Mouse (Mus musculus): ENCODE measurements around the gene Col24a1. TPM values are rescaled to one million over a fixed set of nuclear protein-coding genes. Genes with fewer than 3 reads are reported as not detected.
A peak's percentile ranks its signal among the peaks of the same experiment; 100 is the strongest.

Col24a1 gene
- total and polyA plus RNA-seq, 2 experiments from 2014 or later, result 0.57 to 0.75 TPM

DNA sequence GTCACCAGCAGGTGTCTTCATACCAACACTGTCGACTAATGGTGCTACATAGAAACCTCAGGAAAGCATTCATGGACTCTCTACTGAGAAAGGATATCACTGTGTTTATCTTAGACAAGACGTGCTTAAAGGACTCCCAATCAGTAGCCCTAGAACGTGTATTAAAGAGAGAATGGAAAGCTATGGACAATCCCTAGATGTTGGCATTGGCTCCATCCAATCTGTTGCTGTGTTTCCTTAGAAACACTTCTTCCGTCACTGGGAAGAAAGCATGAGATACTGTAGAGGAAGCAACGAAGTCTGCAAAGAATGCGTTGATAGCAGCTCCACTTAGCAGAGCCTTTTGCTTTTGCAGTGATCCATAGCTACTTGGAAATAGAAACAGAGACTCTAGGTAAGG, 32.6 kb upstream of the Col24a1 start:
- no peaks in the 10 kb centered on the region for H3K9me3 ChIP-seq (replicated peaks; ENCODE audit: control insufficient read depth, low read length)
- 44% methylated on average over 6 of the region's 6 CpGs for WGBS
- DNase-seq (ENCODE audit: low spot score), result peak; percentile 28
- H3K36me3 ChIP-seq (replicated peaks; ENCODE audit: control insufficient read depth, insufficient read depth, low read length), result no peaks in the 10 kb centered on the region
- no peak overlapping the region for H3K4me3 ChIP-seq (ENCODE audit: low read depth, low read length)
- H3K4me2 ChIP-seq (ENCODE audit: low read depth, low read length), result no peak overlapping the region
- H3K4me1 ChIP-seq (ENCODE audit: control insufficient read depth, insufficient read depth), result no peaks in the 10 kb centered on the region
- no peak overlapping the region for H3K9ac ChIP-seq (replicated peaks; ENCODE audit: low read depth, low read length)
- no peak overlapping the region for H3K27ac ChIP-seq (ENCODE audit: low read depth)
- TF ChIP-seq EP300 (IDR thresholded peaks at IDR 0.05; ENCODE audit: low read depth) (no peak), CTCF (IDR thresholded peaks at IDR 0.05; ENCODE audit: low read depth) (no peak)
- 0 out of 2 replicates have a peak, but pooled peaks have one; percentile 2 for ATAC-seq (ENCODE audit: insufficient read depth, low read depth)
- no peaks in the 10 kb centered on the region for H3K27me3 ChIP-seq (ENCODE audit: control insufficient read depth, insufficient read depth, low read length)

DNA sequence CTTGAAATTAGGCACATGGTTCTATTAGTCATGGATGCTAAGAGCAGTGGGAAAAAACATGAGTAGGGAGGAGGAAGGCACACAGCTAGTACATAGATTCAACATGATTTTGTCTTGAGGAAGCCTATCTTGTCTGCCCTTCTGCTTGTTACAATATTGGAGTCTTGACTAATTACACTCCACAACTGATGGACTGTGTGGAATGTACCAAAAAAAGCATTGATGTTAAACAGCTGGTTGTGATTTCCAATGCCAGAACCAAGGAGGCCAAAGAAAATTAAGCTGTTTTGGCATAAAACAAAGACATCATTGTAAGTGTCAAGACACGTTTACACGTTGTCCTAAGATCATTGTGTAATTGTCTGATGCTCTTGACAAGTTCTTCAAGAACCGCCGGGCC, 29.1 kb upstream of the Col24a1 start:
- Histone ChIP-seq H3K27me3 (ENCODE audit: control insufficient read depth, insufficient read depth, low read length) (no peaks in the 10 kb centered on the region), H3K9ac (replicated peaks; ENCODE audit: low read depth, low read length) (no peak overlapping the region), H3K36me3 (replicated peaks; ENCODE audit: control insufficient read depth, insufficient read depth, low read length) (no peaks in the 10 kb centered on the region), H3K4me3 (ENCODE audit: low read depth, low read length) (no peak overlapping the region), H3K4me1 (ENCODE audit: control insufficient read depth, insufficient read depth) (no peaks in the 10 kb centered on the region), H3K27ac (ENCODE audit: low read depth) (no peak overlapping the region), H3K4me2 (ENCODE audit: low read depth, low read length) (no peak overlapping the region), H3K9me3 (replicated peaks; ENCODE audit: control insufficient read depth, low read length) (no peaks in the 10 kb centered on the region)
- TF ChIP-seq EP300 (IDR thresholded peaks at IDR 0.05; ENCODE audit: low read depth) (no peak), CTCF (IDR thresholded peaks at IDR 0.05; ENCODE audit: low read depth) (no peak)
- WGBS, result 75% methylated on average over 4 of the region's 4 CpGs
- ATAC-seq (ENCODE audit: insufficient read depth, low read depth) (no peak), DNase-seq (ENCODE audit: low spot score) (peak; percentile 11)

DNA sequence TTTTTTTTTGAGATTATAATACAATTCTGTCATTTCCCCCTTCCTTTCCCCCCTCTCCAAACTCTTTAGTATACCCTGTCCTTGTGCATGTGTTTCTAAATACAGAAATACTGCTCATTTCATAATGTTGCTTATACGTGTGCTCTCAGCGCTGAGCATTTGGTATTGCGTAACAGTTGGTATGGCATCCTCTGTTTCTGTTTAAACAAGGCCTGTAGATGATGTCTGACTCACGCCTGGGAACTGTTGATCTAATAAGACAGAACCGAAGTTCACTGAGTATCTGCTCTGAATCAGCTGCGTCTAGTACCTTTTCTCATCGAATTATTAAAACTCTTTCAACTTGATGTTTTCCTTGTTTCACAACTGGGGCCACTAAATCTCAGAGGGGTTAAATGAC, 24.2 kb upstream of the Col24a1 start:
- TF ChIP-seq CTCF (IDR thresholded peaks at IDR 0.05; ENCODE audit: low read depth), result no peak
- TF ChIP-seq EP300 (IDR thresholded peaks at IDR 0.05; ENCODE audit: low read depth), result no peak
- no peak overlapping the region for H3K9ac ChIP-seq (replicated peaks; ENCODE audit: low read depth, low read length)
- H3K9me3 ChIP-seq (replicated peaks; ENCODE audit: control insufficient read depth, low read length), result no peaks in the 10 kb centered on the region
- DNase-seq (ENCODE audit: low spot score) (no peak), ATAC-seq (ENCODE audit: insufficient read depth, low read depth) (no peak)
- H3K4me3 ChIP-seq (ENCODE audit: low read depth, low read length), result no peak overlapping the region
- no peaks in the 10 kb centered on the region for H3K4me1 ChIP-seq (ENCODE audit: control insufficient read depth, insufficient read depth)
- H3K27ac ChIP-seq (ENCODE audit: low read depth), result no peak overlapping the region
- no peak overlapping the region for H3K4me2 ChIP-seq (ENCODE audit: low read depth, low read length)
- H3K36me3 ChIP-seq (replicated peaks; ENCODE audit: control insufficient read depth, insufficient read depth, low read length), result no peaks in the 10 kb centered on the region
- 78% methylated on average over 7 of the region's 7 CpGs for WGBS
- H3K27me3 ChIP-seq (ENCODE audit: control insufficient read depth, insufficient read depth, low read length), result no peaks in the 10 kb centered on the region

DNA sequence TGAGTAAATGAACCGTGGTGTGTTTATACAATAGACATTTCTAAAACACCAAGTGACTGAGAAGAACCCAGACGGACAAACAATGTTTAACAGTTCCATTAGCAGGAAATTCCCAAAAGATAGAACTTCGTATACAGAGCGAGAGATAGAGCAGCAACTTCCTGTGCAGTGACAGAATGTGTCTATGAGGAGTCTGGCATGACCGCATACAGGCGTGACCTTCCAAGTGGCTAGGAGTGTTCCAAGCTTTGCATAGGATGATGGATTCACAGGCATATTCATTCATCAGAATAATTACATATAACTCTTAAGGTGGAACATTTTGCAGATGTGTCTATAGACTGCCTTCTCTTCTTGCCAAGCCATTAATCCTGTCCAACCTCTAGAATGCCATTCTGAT, 18.1 kb upstream of the Col24a1 start:
- Histone ChIP-seq H3K9me3 (replicated peaks; ENCODE audit: control insufficient read depth, low read length) (no peaks in the 10 kb centered on the region), H3K27me3 (ENCODE audit: control insufficient read depth, insufficient read depth, low read length) (no peaks in the 10 kb centered on the region), H3K4me3 (ENCODE audit: low read depth, low read length) (no peak overlapping the region), H3K9ac (replicated peaks; ENCODE audit: low read depth, low read length) (no peak overlapping the region), H3K27ac (ENCODE audit: low read depth) (no peak overlapping the region), H3K4me1 (ENCODE audit: control insufficient read depth, insufficient read depth) (no peaks in the 10 kb centered on the region), H3K4me2 (ENCODE audit: low read depth, low read length) (no peak overlapping the region), H3K36me3 (replicated peaks; ENCODE audit: control insufficient read depth, insufficient read depth, low read length) (no peaks in the 10 kb centered on the region)
- TF ChIP-seq EP300 (IDR thresholded peaks at IDR 0.05; ENCODE audit: low read depth) (no peak), CTCF (IDR thresholded peaks at IDR 0.05; ENCODE audit: low read depth) (no peak)
- 61% methylated on average over 6 of the region's 6 CpGs for WGBS
- DNase-seq (ENCODE audit: low spot score) (no peak), ATAC-seq (ENCODE audit: insufficient read depth, low read depth) (no peak)

DNA sequence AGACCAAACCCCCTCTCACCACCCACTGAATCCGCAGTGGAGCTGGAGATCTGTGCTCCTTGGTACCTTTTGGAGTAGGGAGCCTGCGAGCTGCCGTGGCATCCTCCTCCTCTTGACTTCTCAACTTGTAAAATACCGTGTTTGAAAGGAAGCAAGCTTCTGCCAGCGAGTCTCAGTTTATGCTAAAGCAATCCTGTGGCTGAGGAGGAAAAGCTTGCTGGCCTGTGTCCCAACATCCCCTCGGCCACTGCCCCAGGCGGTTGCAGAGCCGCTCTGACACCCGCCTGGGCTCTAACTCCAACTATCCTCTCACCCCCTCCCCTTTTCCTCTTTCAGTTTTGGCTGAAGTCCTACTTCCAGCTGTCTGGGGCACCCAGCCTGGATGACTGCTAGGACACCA, 935 bp downstream of the Col24a1 start:
- ATAC-seq (ENCODE audit: insufficient read depth, low read depth) (no peak), DNase-seq (ENCODE audit: low spot score) (peak; percentile 39)
- under 1% methylated on average over 9 of the region's 9 CpGs for whole genome bisulfite sequencing
- no peaks in the 10 kb centered on the region for H3K36me3 ChIP-seq (replicated peaks; ENCODE audit: control insufficient read depth, insufficient read depth, low read length)
- H3K4me3 ChIP-seq (ENCODE audit: low read depth, low read length), result peak overlapping the region; percentile 45
- H3K4me2 ChIP-seq (ENCODE audit: low read depth, low read length), result peak overlapping the region; percentile 78
- peak overlapping the region; percentile 31 for H3K9ac ChIP-seq (replicated peaks; ENCODE audit: low read depth, low read length)
- TF ChIP-seq EP300 (IDR thresholded peaks at IDR 0.05; ENCODE audit: low read depth) (no peak), CTCF (IDR thresholded peaks at IDR 0.05; ENCODE audit: low read depth) (no peak)
- H3K9me3 ChIP-seq (replicated peaks; ENCODE audit: control insufficient read depth, low read length), result no peaks in the 10 kb centered on the region
- H3K27me3 ChIP-seq (ENCODE audit: control insufficient read depth, insufficient read depth, low read length), result peaks cover 21% of the 10 kb centered on the region; the same call in 1 of the 2 replicates
- peaks cover 14% of the 10 kb centered on the region; the same call in 1 of the 2 replicates for H3K4me1 ChIP-seq (ENCODE audit: control insufficient read depth, insufficient read depth)
- 0 out of 2 replicates have a peak overlapping the region, but pooled peaks have one; percentile 28 for H3K27ac ChIP-seq (ENCODE audit: low read depth)
